Mouse (Mus musculus) liver, postnatal 0 days (tissue): Measurements from ENCODE around the gene Krt71.

Experiments
- CTCF ChIP-seq: sonication (generic); IDR thresholded peaks from 2 replicates; pipeline ENCODE4 v1.5.1; 2016; ENCODE audit warnings: antibody characterized with exemption, low read depth
- EP300 ChIP-seq: IDR thresholded peaks from 2 replicates; pipeline ENCODE4 v1.6.1; 2016; ENCODE audit warnings: antibody characterized with exemption, low read depth, mild to moderate bottlenecking

DNA sequence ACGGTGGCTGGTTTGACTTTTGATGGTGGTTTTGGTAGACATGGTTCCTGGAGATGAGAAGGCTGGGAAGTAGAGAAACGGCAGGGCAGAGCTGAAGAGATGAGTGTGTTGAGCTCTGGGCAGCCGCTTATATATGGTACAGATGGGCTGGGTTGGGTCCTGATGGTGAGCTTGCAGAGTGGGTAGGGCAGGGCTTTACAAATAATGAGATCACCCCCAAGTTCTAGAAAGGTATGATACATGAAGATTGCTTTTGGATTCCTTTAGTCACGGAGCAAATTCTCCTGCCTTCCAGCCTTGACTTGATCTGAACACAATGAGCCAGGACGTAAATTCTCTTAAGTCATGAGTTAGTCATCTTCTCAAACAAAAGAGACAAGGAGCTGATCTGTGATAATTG, 48.7 kb downstream of the Krt71 start, which contains the start of gene Krt6a:
- no peak for TF ChIP-seq EP300
- no peak for TF ChIP-seq CTCF
